8 mouse cellular contexts compared by ENCODE assay signal in genomic region chr11:69035849-69036248, GRCm38 (mm10). TPM values are rescaled to one million over a fixed set of nuclear protein-coding genes. Genes with fewer than 3 reads are reported as not detected.
DNase-seq lines count a peak whose midpoint lies in the region; ATAC-seq and TF ChIP-seq lines count a peak whose summit lies in the region.

No protein-coding gene starts in this region.

- ATAC-seq in forebrain, embryonic 12.5 days (ENCODE audit: low FRiP score) = peak; percentile 39
- ATAC-seq in liver, postnatal 0 days = peak; percentile 40
- ATAC-seq in neural tube, embryonic 13.5 days (ENCODE audit: low read depth) = no peak

- H3K4me3 ChIP-seq in ES-Bruce4 (ENCODE audit: low read depth, low read length) = peak overlapping the region; percentile 41
- H3K4me3 ChIP-seq in forebrain, embryonic 12.5 days (replicated peaks) = peak overlapping the region; percentile 55
- H3K4me3 ChIP-seq in liver, postnatal 0 days (ENCODE audit: low read depth, low read length) = peak overlapping the region; percentile 67
- peak overlapping the region; percentile 70 for H3K4me3 ChIP-seq in neural tube, embryonic 13.5 days

- peak; percentile 82 for DNase-seq in c-Kit-positive CD71-positive TER-119-positive erythroid progenitor cells, embryonic 14.5 days (ENCODE audit: low spot score)
- DNase-seq in heart, postnatal 10 days = peak; percentile 92
- peak; percentile 95 for DNase-seq in layer of hippocampus, adult 11-12 months (ENCODE audit: low spot score)
- DNase-seq in liver, postnatal 0 days = peak; percentile 87
- peak; percentile 81 for DNase-seq in testis, postnatal 10 days (ENCODE audit: low spot score)

- peaks cover 45% of the 10 kb centered on the region for H3K36me3 ChIP-seq in ES-Bruce4 (ENCODE audit: control insufficient read depth, insufficient read depth, low read length, poor library complexity, severe bottlenecking)
- peaks cover 51% of the 10 kb centered on the region for H3K36me3 ChIP-seq in forebrain, embryonic 12.5 days (replicated peaks)
- peaks cover 17% of the 10 kb centered on the region for H3K36me3 ChIP-seq in liver, postnatal 0 days (replicated peaks; ENCODE audit: insufficient read depth, low read length)
- peaks cover 41% of the 10 kb centered on the region for H3K36me3 ChIP-seq in neural tube, embryonic 13.5 days

- intact Hi-C loops in heart, postnatal 10 days (cut with DNase I) = loop anchor here (1.0 to 5.0 kb wide), 3 partner anchors 20 to 129 kb away; partner anchors contain the start of gene Slc25a35

- no peaks in the 10 kb centered on the region for H3K4me1 ChIP-seq in ES-Bruce4 (ENCODE audit: control insufficient read depth, insufficient read depth, low read length)
- peaks cover 28% of the 10 kb centered on the region for H3K4me1 ChIP-seq in forebrain, embryonic 12.5 days
- H3K4me1 ChIP-seq in liver, postnatal 0 days (ENCODE audit: insufficient read depth) = peaks cover 22% of the 10 kb centered on the region
- peaks cover 32% of the 10 kb centered on the region for H3K4me1 ChIP-seq in neural tube, embryonic 13.5 days (replicated peaks)

- TF ChIP-seq EP300 in ES-Bruce4 (IDR thresholded peaks at IDR 0.05; ENCODE audit: insufficient read depth, low read depth, low read length) = no peak
- no peak for TF ChIP-seq EP300 in liver, postnatal 0 days (IDR thresholded peaks at IDR 0.05; ENCODE audit: low read depth)

- H3K4me2 ChIP-seq in forebrain, embryonic 12.5 days = peak overlapping the region; percentile 53
- H3K4me2 ChIP-seq in liver, postnatal 0 days (ENCODE audit: low read depth, low read length) = peak overlapping the region; percentile 92
- H3K4me2 ChIP-seq in neural tube, embryonic 13.5 days = peak overlapping the region; percentile 59

- WGBS in forebrain, embryonic 12.5 days = 4% methylated on average over 8 of the region's 8 CpGs
- WGBS in liver, postnatal 0 days (ENCODE audit: insufficient replicate concordance) = 5% methylated on average over 8 of the region's 8 CpGs
- WGBS in neural tube, embryonic 13.5 days = 7% methylated on average over 8 of the region's 8 CpGs

- H3K27me3 ChIP-seq in ES-Bruce4 (ENCODE audit: control insufficient read depth, insufficient read depth, low read length, poor library complexity, severe bottlenecking) = no peaks in the 10 kb centered on the region
- no peaks in the 10 kb centered on the region for H3K27me3 ChIP-seq in forebrain, embryonic 12.5 days
- H3K27me3 ChIP-seq in liver, postnatal 0 days (ENCODE audit: insufficient read depth, low read length) = no peaks in the 10 kb centered on the region
- H3K27me3 ChIP-seq in neural tube, embryonic 13.5 days = no peaks in the 10 kb centered on the region

- H3K9ac ChIP-seq in ES-Bruce4 (ENCODE audit: low read depth, poor library complexity, severe bottlenecking) = peak overlapping the region; percentile 37; the same call in 1 of the 2 replicates
- H3K9ac ChIP-seq in forebrain, embryonic 12.5 days = no peak overlapping the region; the same call in 1 of the 2 replicates
- H3K9ac ChIP-seq in liver, postnatal 0 days (replicated peaks) = no peak overlapping the region
- peak overlapping the region; percentile 43; the same call in 1 of the 2 replicates for H3K9ac ChIP-seq in neural tube, embryonic 13.5 days

- TF ChIP-seq CTCF in ES-Bruce4 (IDR thresholded peaks at IDR 0.05; ENCODE audit: low read depth, low read length) = peak; percentile 92
- TF ChIP-seq CTCF in liver, postnatal 0 days (IDR thresholded peaks at IDR 0.05; ENCODE audit: low read depth) = peak; percentile 93

- TF ChIP-seq POLR2A in ES-Bruce4 (IDR thresholded peaks at IDR 0.05; ENCODE audit: insufficient read depth, low read length) = no peak

- no peaks in the 10 kb centered on the region for H3K9me3 ChIP-seq in ES-Bruce4 (replicated peaks; ENCODE audit: control insufficient read depth, insufficient read depth, low read length, poor library complexity, severe bottlenecking)
- no peaks in the 10 kb centered on the region for H3K9me3 ChIP-seq in forebrain, embryonic 12.5 days
- H3K9me3 ChIP-seq in liver, postnatal 0 days (ENCODE audit: low read length) = no peaks in the 10 kb centered on the region
- no peaks in the 10 kb centered on the region for H3K9me3 ChIP-seq in neural tube, embryonic 13.5 days

- H3K27ac ChIP-seq in ES-Bruce4 (ENCODE audit: insufficient read depth, low read length) = peak overlapping the region; percentile 69
- H3K27ac ChIP-seq in forebrain, embryonic 12.5 days = peak overlapping the region; percentile 79
- peak overlapping the region; percentile 66 for H3K27ac ChIP-seq in liver, postnatal 0 days (ENCODE audit: low read depth)
- H3K27ac ChIP-seq in neural tube, embryonic 13.5 days (replicated peaks) = peak overlapping the region; percentile 73

RNA-seq across cellular contexts. Expression of gene Aurkb, which starts 9.6 kb away (rescaled TPM):
- 108 and 121 TPM in 2 replicates for polyA plus RNA-seq in ES-Bruce4 (2011; ENCODE audit: insufficient read depth, insufficient read length, low read depth, missing spikeins)
- 163 and 169 TPM in 2 replicates for polyA plus RNA-seq in forebrain, embryonic 12.5 days (2016; fragmentation: Nextera tagmentation; extraction: Ambion mirVana)
- total RNA-seq in heart, postnatal 10 days (2021) = 10 to 100 TPM; 11.6 to 15.4 TPM
- 41.3 and 45.9 TPM in 2 replicates for polyA plus RNA-seq in liver, postnatal 0 days (2015; fragmentation: Nextera tagmentation; extraction: Ambion mirVana)
- polyA plus RNA-seq in neural tube, embryonic 13.5 days (2015; fragmentation: Nextera tagmentation; extraction: Ambion mirVana) = 22.7 and 33.0 TPM in 2 replicates

RNA-seq across cellular contexts. Expression of gene Ctc1, which starts 20.1 kb away (rescaled TPM):
- 164 and 169 TPM in 2 replicates for polyA plus RNA-seq in ES-Bruce4 (2011; ENCODE audit: insufficient read depth, insufficient read length, low read depth, missing spikeins)
- polyA plus RNA-seq in forebrain, embryonic 12.5 days (2016; fragmentation: Nextera tagmentation; extraction: Ambion mirVana) = 71.0 and 81.5 TPM in 2 replicates
- 10 to 100 TPM; 21.9 to 26.6 TPM for total RNA-seq in heart, postnatal 10 days (2021)
- polyA plus RNA-seq in liver, postnatal 0 days (2015; fragmentation: Nextera tagmentation; extraction: Ambion mirVana) = 7.4 and 7.6 TPM in 2 replicates
- polyA plus RNA-seq in neural tube, embryonic 13.5 days (2015; fragmentation: Nextera tagmentation; extraction: Ambion mirVana) = 49.6 and 52.8 TPM in 2 replicates

RNA-seq across cellular contexts. Expression of gene Borcs6, which starts 23.7 kb away (rescaled TPM):
- polyA plus RNA-seq in ES-Bruce4 (2011; ENCODE audit: insufficient read depth, insufficient read length, low read depth, missing spikeins) = 4.0 and 7.0 TPM in 2 replicates
- polyA plus RNA-seq in forebrain, embryonic 12.5 days (2016; fragmentation: Nextera tagmentation; extraction: Ambion mirVana) = 7.4 and 11.1 TPM in 2 replicates
- total RNA-seq in heart, postnatal 10 days (2021) = 10 to 100 TPM; 16.7 to 19.4 TPM
- 5.4 and 6.6 TPM in 2 replicates for polyA plus RNA-seq in liver, postnatal 0 days (2015; fragmentation: Nextera tagmentation; extraction: Ambion mirVana)
- 14.7 and 16.8 TPM in 2 replicates for polyA plus RNA-seq in neural tube, embryonic 13.5 days (2015; fragmentation: Nextera tagmentation; extraction: Ambion mirVana)

RNA-seq across cellular contexts. Expression of gene Pfas, which starts 27.6 kb away (rescaled TPM):
- polyA plus RNA-seq in ES-Bruce4 (2011; ENCODE audit: insufficient read depth, insufficient read length, low read depth, missing spikeins) = 79.6 and 85.3 TPM in 2 replicates
- polyA plus RNA-seq in forebrain, embryonic 12.5 days (2016; fragmentation: Nextera tagmentation; extraction: Ambion mirVana) = 35.4 and 40.4 TPM in 2 replicates
- total RNA-seq in heart, postnatal 10 days (2021) = 1 to 10 TPM; 9.3 to 9.5 TPM
- polyA plus RNA-seq in liver, postnatal 0 days (2015; fragmentation: Nextera tagmentation; extraction: Ambion mirVana) = 8.9 and 10.6 TPM in 2 replicates
- 19.1 and 21.9 TPM in 2 replicates for polyA plus RNA-seq in neural tube, embryonic 13.5 days (2015; fragmentation: Nextera tagmentation; extraction: Ambion mirVana)

RNA-seq across cellular contexts. Expression of gene Tmem107, which starts 34.8 kb away (rescaled TPM):
- 17.1 and 24.7 TPM in 2 replicates for polyA plus RNA-seq in ES-Bruce4 (2011; ENCODE audit: insufficient read depth, insufficient read length, low read depth, missing spikeins)
- polyA plus RNA-seq in forebrain, embryonic 12.5 days (2016; fragmentation: Nextera tagmentation; extraction: Ambion mirVana) = 53.4 and 56.9 TPM in 2 replicates
- total RNA-seq in heart, postnatal 10 days (2021) = 1 to 10 TPM; 5.8 to 7.8 TPM
- polyA plus RNA-seq in liver, postnatal 0 days (2015; fragmentation: Nextera tagmentation; extraction: Ambion mirVana) = 12.5 and 13.0 TPM in 2 replicates
- polyA plus RNA-seq in neural tube, embryonic 13.5 days (2015; fragmentation: Nextera tagmentation; extraction: Ambion mirVana) = 28.4 and 29.2 TPM in 2 replicates

Comparison
In these comparisons a context has a peak if more than half of its experiments do, and no peak if none do; other contexts are left out.
1. H3K9ac ChIP-seq: peak in ES-Bruce4 (single experiment) and neural tube, embryonic 13.5 days (single experiment); none in forebrain, embryonic 12.5 days (single experiment) and liver, postnatal 0 days (single experiment).
2. Peak in every context shown above with its lines, with median percentiles within 50 percentile points of each other: H3K27ac ChIP-seq, H3K4me3 ChIP-seq, DNase-seq and H3K4me2 ChIP-seq.